Mouse (Mus musculus): ENCODE measurements around the gene Ifitm6. TPM values are rescaled to one million over a fixed set of nuclear protein-coding genes. Genes with fewer than 3 reads are reported as not detected.

The Ifitm6 gene
- polyA plus RNA-seq (2021; fragmentation: Nextera tagmentation): 0.44 and 1.1 TPM in 2 replicates
- long read RNA-seq, experiment 1: 0 reads
- long read RNA-seq, experiment 2, partial matches to known transcripts: 0 of 1 reads
- long read RNA-seq, experiment 2, other reads (novel, unspliced or antisense): 1 of 1 reads

GRCm38 (mm10) chr7:141017824-141018223 lies at the start of gene Ifitm6:
Gene Ifitm6 (minus strand): TSS chr7:141017924.

DNA sequence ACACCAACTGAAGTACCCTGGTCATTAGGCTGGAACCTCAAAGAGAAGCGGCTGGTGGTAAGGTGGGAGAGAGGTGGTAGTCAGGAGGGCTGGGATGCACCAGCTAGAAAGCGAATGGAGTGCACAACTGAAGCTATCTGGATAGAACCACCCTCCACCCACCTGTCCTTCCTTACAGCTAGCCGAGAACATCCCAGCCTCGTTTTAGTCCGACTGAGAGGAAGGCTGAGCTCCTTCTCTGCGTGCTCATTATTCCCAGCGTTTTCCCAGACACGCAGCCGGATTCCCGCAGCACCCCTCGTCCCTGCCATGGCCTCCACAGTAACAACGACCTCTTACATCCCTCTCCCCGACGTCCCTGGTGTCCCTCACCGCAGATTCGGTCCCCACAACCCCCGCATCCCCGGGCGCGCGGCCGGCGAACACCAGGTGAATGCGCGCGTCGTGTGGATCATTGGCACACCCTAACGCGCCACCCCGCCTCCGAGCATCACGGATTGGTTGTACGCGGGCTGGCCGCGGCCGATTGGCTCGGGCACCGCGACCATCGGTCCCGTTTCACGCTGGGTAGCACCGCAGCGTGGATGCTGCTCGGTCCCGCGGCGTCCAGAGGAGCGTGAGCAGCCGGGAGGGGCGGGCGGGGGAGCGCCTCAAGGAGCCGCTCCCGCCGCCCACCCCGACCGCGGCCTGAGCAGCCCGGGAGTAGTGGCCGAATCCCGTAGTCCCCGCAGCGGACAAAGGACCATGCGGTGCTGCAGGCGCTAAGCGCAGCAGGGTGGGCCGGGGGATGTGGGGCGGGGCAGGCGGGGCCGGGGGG lies 42.9 kb upstream of the Ifitm6 start, which contains the start of gene B4galnt4:
TSS of gene B4galnt4 (plus strand) at position 679 of the 817 bp plus-strand sequence.

DNA sequence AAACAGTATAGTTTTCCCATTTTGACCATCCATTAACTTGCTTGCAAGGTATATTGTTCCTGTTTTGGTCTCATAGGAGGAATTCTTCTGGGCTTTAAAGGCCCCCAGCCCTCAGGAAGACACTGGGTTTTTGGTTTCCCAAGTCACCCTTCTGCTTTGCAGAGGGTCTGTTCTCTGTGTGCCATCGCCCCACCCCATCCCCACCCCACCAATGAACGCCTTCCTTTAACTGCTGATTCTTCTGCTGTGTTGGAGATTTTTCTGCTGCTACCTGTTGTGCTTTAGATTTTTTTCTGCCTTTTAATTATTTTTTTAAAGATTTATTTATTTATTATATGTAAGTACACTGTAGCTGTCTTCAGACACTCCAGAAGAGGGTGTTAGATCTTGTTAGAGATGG lies 11.1 kb upstream of the Ifitm6 start, which contains the start of gene Gm17387:
TSS of gene Gm17387 (plus strand) at position 301 of the 400 bp plus-strand sequence.

DNA sequence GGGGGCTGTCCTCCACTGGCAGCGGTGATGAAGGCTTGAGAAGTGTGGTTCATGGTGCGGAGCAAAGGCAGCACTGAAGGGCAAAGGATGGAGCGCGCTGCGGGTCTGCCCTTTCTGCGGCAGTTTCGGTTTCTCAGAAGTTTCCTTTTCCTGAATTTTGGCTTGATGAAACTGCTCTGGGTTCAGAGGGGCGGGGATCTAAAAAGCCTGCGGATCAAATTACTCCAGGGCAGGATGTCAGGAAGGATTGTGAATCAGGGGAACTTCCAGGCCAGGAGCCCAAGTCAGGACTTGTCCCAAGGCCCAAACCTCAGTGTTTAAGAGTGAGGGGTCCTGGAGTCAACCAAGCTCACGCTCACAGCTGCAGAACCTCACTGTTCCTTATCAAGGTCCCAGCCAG lies 7.1 kb downstream of the Ifitm6 start, which contains the start of gene Ifitm3:
TSS of gene Ifitm3 (minus strand) at position 178 of the 400 bp plus-strand sequence.

GRCm38 (mm10) chr7:140966921-140967320 lies 50.8 kb downstream of the Ifitm6 start, which contains the start of gene Ifitm1:
Gene Ifitm1 (plus strand): TSS chr7:140967221.

Other genes with a start within 250 kb of the Ifitm6 start
- 0.13 TPM in 1 of 2 replicates, not detected in the other for gene Syce1, start 230.1 kb downstream of the Ifitm6 start, polyA plus RNA-seq (2021; fragmentation: Nextera tagmentation)
- gene Zfp941, start 195.7 kb downstream of the Ifitm6 start, polyA plus RNA-seq (2021; fragmentation: Nextera tagmentation): 12.4 and 16.1 TPM in 2 replicates
- 5.4 and 7.9 TPM in 2 replicates for gene Urah, start 182.9 kb downstream of the Ifitm6 start, polyA plus RNA-seq (2021; fragmentation: Nextera tagmentation)
- gene Scgb1c1, start 172.4 kb downstream of the Ifitm6 start, polyA plus RNA-seq (2021; fragmentation: Nextera tagmentation): not detected in 2 replicates
- gene Odf3, start 170.1 kb downstream of the Ifitm6 start, polyA plus RNA-seq (2021; fragmentation: Nextera tagmentation): 0.09 TPM in 1 of 2 replicates, not detected in the other
- 0.92 TPM in 1 of 2 replicates, not detected in the other for gene Gm45785, start 161.6 kb downstream of the Ifitm6 start, polyA plus RNA-seq (2021; fragmentation: Nextera tagmentation)
- 48.8 and 56.4 TPM in 2 replicates for gene Ric8a, start 161.0 kb downstream of the Ifitm6 start, polyA plus RNA-seq (2021; fragmentation: Nextera tagmentation)
- 76.3 and 90.2 TPM in 2 replicates for gene Bet1l, start 160.3 kb downstream of the Ifitm6 start, polyA plus RNA-seq (2021; fragmentation: Nextera tagmentation)
- gene Psmd13, start 136.0 kb downstream of the Ifitm6 start, polyA plus RNA-seq (2021; fragmentation: Nextera tagmentation): 90.3 and 118 TPM in 2 replicates
- 125 and 147 TPM in 2 replicates for gene Sirt3, start 135.6 kb downstream of the Ifitm6 start, polyA plus RNA-seq (2021; fragmentation: Nextera tagmentation)
- gene Cox8b, start 117.5 kb downstream of the Ifitm6 start, polyA plus RNA-seq (2021; fragmentation: Nextera tagmentation): 1.3 and 2.4 TPM in 2 replicates
- gene Nlrp6, start 97.0 kb downstream of the Ifitm6 start, polyA plus RNA-seq (2021; fragmentation: Nextera tagmentation): 0.38 and 0.43 TPM in 2 replicates
- 2.2 and 2.3 TPM in 2 replicates for gene Pgghg, start 76.5 kb downstream of the Ifitm6 start, polyA plus RNA-seq (2021; fragmentation: Nextera tagmentation)
- gene Ifitm5, start 67.6 kb downstream of the Ifitm6 start, polyA plus RNA-seq (2021; fragmentation: Nextera tagmentation): not detected in 2 replicates
- gene Gm45717, start 62.0 kb downstream of the Ifitm6 start, polyA plus RNA-seq (2021; fragmentation: Nextera tagmentation): not detected in 2 replicates
- 41.1 and 49.4 TPM in 2 replicates for gene Ifitm2, start 61.9 kb downstream of the Ifitm6 start, polyA plus RNA-seq (2021; fragmentation: Nextera tagmentation)
- gene Ifitm1, start 50.7 kb downstream of the Ifitm6 start, polyA plus RNA-seq (2021; fragmentation: Nextera tagmentation): 6.8 and 8.0 TPM in 2 replicates
- 54.3 and 69.5 TPM in 2 replicates for gene Ifitm3, start 7.2 kb downstream of the Ifitm6 start, polyA plus RNA-seq (2021; fragmentation: Nextera tagmentation)
- gene Gm17387, start 11.2 kb upstream of the Ifitm6 start, polyA plus RNA-seq (2021; fragmentation: Nextera tagmentation): not detected in 2 replicates
- gene B4galnt4, start 43.2 kb upstream of the Ifitm6 start, polyA plus RNA-seq (2021; fragmentation: Nextera tagmentation): 19.2 and 19.7 TPM in 2 replicates
- gene Pkp3, start 60.3 kb upstream of the Ifitm6 start, polyA plus RNA-seq (2021; fragmentation: Nextera tagmentation): 0.23 TPM in 1 of 2 replicates, not detected in the other
- 2.1 TPM in 2 replicates for gene Sigirr, start 82.6 kb upstream of the Ifitm6 start, polyA plus RNA-seq (2021; fragmentation: Nextera tagmentation)
- gene Ano9, start 99.9 kb upstream of the Ifitm6 start, polyA plus RNA-seq (2021; fragmentation: Nextera tagmentation): not detected in 2 replicates
- gene Ptdss2, start 104.5 kb upstream of the Ifitm6 start, polyA plus RNA-seq (2021; fragmentation: Nextera tagmentation): 33.2 and 42.7 TPM in 2 replicates
- gene Rnh1, start 154.9 kb upstream of the Ifitm6 start, polyA plus RNA-seq (2021; fragmentation: Nextera tagmentation): 51.2 and 65.7 TPM in 2 replicates
- 68.2 and 284 TPM in 2 replicates for gene Hras, start 176.1 kb upstream of the Ifitm6 start, polyA plus RNA-seq (2021; fragmentation: Nextera tagmentation)
- gene Lrrc56, start 176.2 kb upstream of the Ifitm6 start, polyA plus RNA-seq (2021; fragmentation: Nextera tagmentation): 3.4 and 3.9 TPM in 2 replicates
- not detected in 2 replicates for gene Lmntd2, start 196.2 kb upstream of the Ifitm6 start, polyA plus RNA-seq (2021; fragmentation: Nextera tagmentation)
- gene Rassf7, start 197.9 kb upstream of the Ifitm6 start, polyA plus RNA-seq (2021; fragmentation: Nextera tagmentation): 1.9 and 2.6 TPM in 2 replicates
- 17.9 and 20.5 TPM in 2 replicates for gene Phrf1, start 210.9 kb upstream of the Ifitm6 start, polyA plus RNA-seq (2021; fragmentation: Nextera tagmentation)
- gene Irf7, start 248.6 kb upstream of the Ifitm6 start, polyA plus RNA-seq (2021; fragmentation: Nextera tagmentation): 2.1 and 4.0 TPM in 2 replicates

Data from left cerebral cortex, adult 6 months (tissue).